Mouse (Mus musculus) hindbrain, embryonic 15.5 days (tissue): Measurements from ENCODE around the gene Pou6f2. TPM values are rescaled to one million over a fixed set of nuclear protein-coding genes. Genes with fewer than 3 reads are reported as not detected.

Experiments used
- ATAC-seq: fragments of 200-750 bp; cut with Nextera tagmentation; 2 replicates; pipeline ENCODE4 v1.8.0; 2017; ENCODE audit warnings: low read depth, moderate number of reproducible peaks, moderate TSS enrichment; ENCODE audit not compliant: low FRiP score
- H3K27ac ChIP-seq: fragments of 300-500 bp; sonication (generic); replicated peaks from 2 replicates; pipeline ENCODE4 v1.5.1; 2015; ENCODE audit warnings: mild to moderate bottlenecking, inconsistent platforms
- H3K27me3 ChIP-seq: fragments of 300-500 bp; sonication (generic); 2 replicates; pipeline ENCODE4 v1.6.1; 2015; ENCODE audit warnings: control low read depth, inconsistent platforms
- H3K36me3 ChIP-seq: fragments of 300-500 bp; sonication (generic); 2 replicates; pipeline ENCODE4 v1.6.1; 2015; ENCODE audit warnings: control low read depth, inconsistent platforms
- H3K4me1 ChIP-seq: fragments of 300-500 bp; sonication (generic); replicated peaks from 2 replicates; pipeline ENCODE4 v1.6.1; 2015; ENCODE audit warnings: control low read depth, inconsistent platforms
- H3K4me2 ChIP-seq: fragments of 300-500 bp; sonication (generic); 2 replicates; pipeline ENCODE4 v1.6.1; 2015; ENCODE audit warnings: moderate library complexity, mild to moderate bottlenecking, inconsistent platforms
- H3K4me3 ChIP-seq: fragments of 300-500 bp; sonication (generic); 2 replicates; pipeline ENCODE4 v1.5.1; 2015; ENCODE audit warnings: mild to moderate bottlenecking, inconsistent platforms
- H3K9ac ChIP-seq: fragments of 300-500 bp; sonication (generic); 2 replicates; pipeline ENCODE4 v1.6.1; 2015; ENCODE audit warnings: inconsistent platforms
- H3K9me3 ChIP-seq: fragments of 300-500 bp; sonication (generic); 2 replicates; pipeline ENCODE4 v1.6.1; 2016; ENCODE audit warnings: control low read depth, inconsistent platforms
- WGBS: fragments of 180-500 bp; shearing (Covaris S2); methylation state at CpG from one replicate; pipeline ENCODE4 v1.1.7; 2015; 5-methylcytosine and 5-hydroxymethylcytosine counted together
- polyA plus RNA-seq: library from polyadenylated mRNA; unstranded; fragments of >200 nt; fragmentation: Nextera tagmentation; extraction: Ambion mirVana; gene quantifications from 2 replicates; pipeline ENCODE4 v1.2.1, GENCODE M21; 2015

Pou6f2 gene
- polyA plus RNA-seq, 1 experiment from 2014 or later, result 14.0 TPM

DNA sequence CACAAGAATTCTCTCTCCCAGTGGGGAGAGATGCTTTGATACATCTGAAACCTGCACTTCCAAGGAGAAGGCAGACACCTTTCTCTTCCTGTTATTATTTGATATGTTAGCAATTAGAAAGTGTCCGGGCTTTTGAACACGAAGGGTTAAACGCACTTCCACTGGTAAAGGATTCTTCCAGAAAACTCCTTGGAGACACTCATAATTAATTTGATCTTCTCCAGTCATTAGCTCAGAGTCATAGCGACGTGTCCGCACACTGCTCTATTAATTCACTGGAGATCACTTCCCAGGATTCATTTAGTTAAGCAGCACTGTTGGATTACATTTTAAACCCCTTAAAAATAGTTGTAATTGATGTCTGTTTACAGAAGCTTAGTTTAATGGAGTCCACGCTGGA, 88.5 kb downstream of the Pou6f2 start:
- Histone ChIP-seq H3K4me3 (no peak overlapping the region), H3K27me3 (no peaks in the 10 kb centered on the region), H3K27ac (no peak overlapping the region), H3K36me3 (no peaks in the 10 kb centered on the region), H3K4me1 (peaks cover 10% of the 10 kb centered on the region), H3K9ac (no peak overlapping the region), H3K9me3 (no peaks in the 10 kb centered on the region), H3K4me2 (peak overlapping the region; percentile 13; the same call in 1 of the 2 replicates)
- peak; percentile 57; the same call in 1 of the 2 replicates for ATAC-seq
- 35% methylated on average over 7 of the region's 7 CpGs for WGBS

DNA sequence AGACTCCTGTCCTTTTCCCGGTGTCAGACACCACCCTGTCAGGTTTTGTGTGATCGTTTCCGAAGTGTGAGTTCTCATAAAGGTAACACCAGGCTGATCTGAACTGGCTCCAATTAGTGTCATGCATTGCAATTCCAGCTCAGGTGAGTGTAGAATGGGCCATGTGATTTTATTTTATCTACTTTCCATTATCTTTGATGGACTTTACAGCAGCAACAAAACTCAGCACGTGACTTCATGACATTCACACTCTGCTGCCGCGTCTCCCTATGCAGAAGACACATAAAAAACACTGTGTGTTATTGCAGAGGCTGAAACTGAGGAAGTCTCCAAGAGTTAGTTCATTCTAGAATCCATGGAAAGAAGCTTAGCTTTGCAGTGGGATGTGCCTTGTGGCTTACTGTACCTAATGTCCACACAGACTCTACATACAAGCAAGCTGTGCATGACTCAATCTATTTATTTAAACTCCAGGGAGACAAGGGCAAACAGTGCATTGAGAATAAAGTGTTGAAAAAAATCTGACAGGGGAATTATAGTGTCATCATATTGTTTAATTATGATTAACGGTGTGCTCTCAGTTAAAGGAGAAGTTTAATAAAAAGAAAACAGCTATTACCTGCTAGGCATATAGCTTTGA, 90.9 kb downstream of the Pou6f2 start:
- ATAC-seq, result no peak
- 73% methylated on average over 7 of the region's 7 CpGs for WGBS
- H3K4me3 ChIP-seq, result no peak overlapping the region
- no peak overlapping the region for H3K9ac ChIP-seq
- no peak overlapping the region for H3K27ac ChIP-seq
- peaks cover 10% of the 10 kb centered on the region for H3K4me1 ChIP-seq
- no peaks in the 10 kb centered on the region for H3K27me3 ChIP-seq
- H3K4me2 ChIP-seq, result no peak overlapping the region
- H3K36me3 ChIP-seq, result no peaks in the 10 kb centered on the region
- no peaks in the 10 kb centered on the region for H3K9me3 ChIP-seq

DNA sequence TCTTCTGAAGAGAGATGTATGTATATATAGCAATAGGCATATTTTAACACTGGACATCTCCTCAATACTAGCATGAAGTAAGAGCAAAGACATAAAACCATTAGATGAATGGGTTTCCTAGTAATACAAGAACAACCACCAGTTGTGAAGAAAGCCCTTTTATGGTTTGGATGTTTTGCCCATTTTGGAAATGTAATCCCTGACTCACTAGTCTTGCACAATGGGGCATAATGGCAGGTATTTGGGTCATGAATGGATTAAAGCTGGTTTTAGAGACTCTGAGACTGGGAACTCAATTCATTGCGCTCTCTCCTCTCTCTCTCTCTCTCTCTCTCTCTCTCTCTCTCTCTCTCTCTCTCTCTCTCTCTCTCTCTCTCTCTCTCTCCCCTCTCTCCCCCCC, 97.5 kb downstream of the Pou6f2 start:
- WGBS, result 82% methylated on average over 1 of the region's 1 CpGs
- ATAC-seq, result no peak

DNA sequence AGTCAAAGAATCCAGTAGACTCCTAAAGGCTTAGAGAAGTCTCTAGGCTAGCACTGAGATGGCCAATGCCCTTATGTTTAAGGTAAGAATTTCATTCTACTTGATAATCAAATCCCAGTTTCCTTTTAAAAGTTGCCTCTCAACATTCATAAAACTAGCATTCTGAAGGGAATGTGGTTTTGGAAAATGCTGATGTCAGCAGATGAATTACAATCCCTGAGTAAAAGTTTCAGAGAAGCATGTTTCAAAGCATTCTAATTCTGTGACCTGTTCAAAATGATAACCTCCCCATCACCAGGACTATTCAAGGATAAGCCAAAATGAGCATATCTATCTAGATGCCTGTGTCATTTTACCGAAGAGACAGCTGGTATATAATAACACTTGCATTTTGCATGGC, 104.0 kb downstream of the Pou6f2 start:
- H3K9ac ChIP-seq, result no peak overlapping the region
- no peak overlapping the region for H3K27ac ChIP-seq
- no peak overlapping the region for H3K4me3 ChIP-seq
- no peaks in the 10 kb centered on the region for H3K4me1 ChIP-seq
- H3K9me3 ChIP-seq, result no peaks in the 10 kb centered on the region
- ATAC-seq, result no peak
- no peaks in the 10 kb centered on the region for H3K27me3 ChIP-seq
- WGBS, result 90% methylated on average over 1 of the region's 1 CpGs
- no peaks in the 10 kb centered on the region for H3K36me3 ChIP-seq
- H3K4me2 ChIP-seq, result no peak overlapping the region

More for the DNA sequence above, 97.5 kb downstream of the Pou6f2 start:
- H3K9me3 ChIP-seq, result no peaks in the 10 kb centered on the region
- no peak overlapping the region for H3K27ac ChIP-seq
- no peak overlapping the region for H3K4me3 ChIP-seq
- H3K4me1 ChIP-seq, result no peaks in the 10 kb centered on the region
- no peaks in the 10 kb centered on the region for H3K27me3 ChIP-seq
- no peak overlapping the region for H3K4me2 ChIP-seq
- no peaks in the 10 kb centered on the region for H3K36me3 ChIP-seq
- no peak overlapping the region for H3K9ac ChIP-seq

DNA sequence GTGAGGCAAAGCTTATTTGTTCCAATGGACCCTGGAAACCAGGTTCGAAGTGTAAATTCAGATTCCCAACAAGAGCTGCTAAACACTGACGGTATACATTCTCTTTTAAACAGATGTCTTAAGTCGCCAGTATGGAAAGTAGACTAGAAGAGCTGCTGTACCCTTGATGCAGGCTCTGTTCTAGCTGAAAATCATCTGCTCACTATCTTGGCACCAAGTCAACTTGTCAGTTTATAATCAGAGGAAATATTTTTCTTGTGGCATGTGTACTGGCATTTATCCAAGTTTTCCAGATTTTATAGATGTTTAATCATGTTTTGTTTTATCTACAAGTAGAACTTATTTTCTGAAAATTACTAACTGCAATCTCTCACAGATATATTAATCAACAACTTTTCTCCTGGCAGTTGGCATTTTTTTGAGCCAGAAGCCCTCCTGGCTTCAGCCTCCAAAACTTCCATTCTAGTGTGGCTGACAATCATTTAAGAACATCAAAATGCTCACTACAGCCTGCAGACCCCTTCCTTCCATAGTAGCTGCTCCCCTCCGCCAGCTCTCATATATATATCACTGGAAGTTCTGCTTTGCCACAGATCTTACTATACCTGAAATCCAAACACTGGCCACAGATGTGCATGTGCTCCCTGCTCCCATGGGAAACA, 107.1 kb downstream of the Pou6f2 start:
- ATAC-seq, result no peak
- 78% methylated on average over 4 of the region's 4 CpGs for WGBS

DNA sequence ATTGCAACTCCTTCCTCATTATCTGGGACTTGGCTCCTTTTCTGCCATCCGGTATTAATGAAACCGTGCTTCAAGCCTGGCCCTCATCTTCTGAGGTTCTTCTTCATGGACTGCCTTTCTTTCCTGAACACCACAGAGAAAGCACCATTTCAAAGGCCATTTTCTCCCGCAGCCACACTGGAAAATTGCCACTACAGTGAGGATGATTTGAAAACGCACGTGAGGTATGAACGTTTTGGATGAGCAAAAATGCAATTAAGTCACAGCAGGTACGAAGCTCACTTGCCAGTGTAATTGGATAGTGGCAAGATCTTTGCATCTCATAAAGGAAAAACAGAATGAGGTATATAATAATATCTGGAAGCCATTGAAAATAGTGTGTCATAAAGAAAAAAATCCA, 110.0 kb downstream of the Pou6f2 start:
- Histone ChIP-seq H3K9me3 (no peaks in the 10 kb centered on the region), H3K27ac (peak overlapping the region; percentile 30; the same call in 1 of the 2 replicates), H3K36me3 (no peaks in the 10 kb centered on the region), H3K27me3 (no peaks in the 10 kb centered on the region), H3K4me2 (no peak overlapping the region), H3K4me3 (no peak overlapping the region), H3K4me1 (0 out of 2 replicates have a peak, but pooled peaks cover 3% of the 10 kb centered on the region), H3K9ac (no peak overlapping the region)
- WGBS, result 46% methylated on average over 7 of the region's 7 CpGs
- no peak for ATAC-seq

More for the DNA sequence above, 107.1 kb downstream of the Pou6f2 start:
- Histone ChIP-seq H3K4me2 (no peak overlapping the region), H3K9me3 (no peaks in the 10 kb centered on the region), H3K4me1 (0 out of 2 replicates have a peak, but pooled peaks cover 3% of the 10 kb centered on the region), H3K27ac (no peak overlapping the region), H3K27me3 (no peaks in the 10 kb centered on the region), H3K4me3 (no peak overlapping the region), H3K36me3 (no peaks in the 10 kb centered on the region), H3K9ac (no peak overlapping the region)

DNA sequence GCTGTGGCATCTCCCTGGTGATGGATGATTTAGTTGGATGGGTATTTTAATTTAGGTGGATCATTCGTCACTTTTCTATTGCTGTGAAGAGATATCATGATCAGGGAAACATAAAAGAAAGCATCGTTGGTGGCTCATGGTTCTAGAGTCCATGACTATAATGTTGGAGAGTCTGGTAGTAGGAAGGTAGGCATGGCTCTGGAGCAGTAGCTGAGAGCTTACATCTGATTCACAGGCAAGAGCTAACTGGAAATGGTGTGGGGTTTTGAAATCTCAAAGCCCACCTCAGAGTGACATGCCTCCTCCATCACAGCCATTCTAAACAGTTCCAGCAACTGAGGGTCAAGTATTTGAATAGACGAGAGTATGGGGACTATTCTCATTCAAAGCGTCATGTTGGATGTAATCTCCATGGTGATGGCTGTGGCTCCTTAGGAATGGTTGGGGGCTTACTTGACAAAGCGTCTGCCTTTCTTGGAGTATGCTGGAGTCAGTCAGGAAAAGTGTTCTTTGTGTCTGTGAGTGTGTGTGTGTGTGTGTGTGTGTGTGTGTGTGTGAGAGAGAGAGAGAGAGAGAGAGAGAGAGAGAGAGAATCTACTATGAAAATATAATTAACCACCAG, 115.0 kb downstream of the Pou6f2 start:
- no peaks in the 10 kb centered on the region for H3K9me3 ChIP-seq
- H3K4me3 ChIP-seq, result no peak overlapping the region
- no peaks in the 10 kb centered on the region for H3K27me3 ChIP-seq
- no peak overlapping the region for H3K9ac ChIP-seq
- 23% methylated on average over 5 of the region's 5 CpGs for WGBS
- H3K36me3 ChIP-seq, result no peaks in the 10 kb centered on the region
- peaks cover 15% of the 10 kb centered on the region for H3K4me1 ChIP-seq
- H3K4me2 ChIP-seq, result no peak overlapping the region
- H3K27ac ChIP-seq, result no peak overlapping the region
- peak; percentile 73 for ATAC-seq

GRCm38 (mm10) chr13:18281084-18281483, 116.4 kb downstream of the Pou6f2 start:
- Histone ChIP-seq H3K4me2 (no peak overlapping the region), H3K9me3 (no peaks in the 10 kb centered on the region), H3K4me3 (no peak overlapping the region), H3K9ac (no peak overlapping the region), H3K27me3 (no peaks in the 10 kb centered on the region), H3K4me1 (peaks cover 13% of the 10 kb centered on the region), H3K27ac (peak overlapping the region; percentile 63), H3K36me3 (no peaks in the 10 kb centered on the region)
- WGBS, result 8% methylated on average over 3 of the region's 3 CpGs
- ATAC-seq, result peak; percentile 92

DNA sequence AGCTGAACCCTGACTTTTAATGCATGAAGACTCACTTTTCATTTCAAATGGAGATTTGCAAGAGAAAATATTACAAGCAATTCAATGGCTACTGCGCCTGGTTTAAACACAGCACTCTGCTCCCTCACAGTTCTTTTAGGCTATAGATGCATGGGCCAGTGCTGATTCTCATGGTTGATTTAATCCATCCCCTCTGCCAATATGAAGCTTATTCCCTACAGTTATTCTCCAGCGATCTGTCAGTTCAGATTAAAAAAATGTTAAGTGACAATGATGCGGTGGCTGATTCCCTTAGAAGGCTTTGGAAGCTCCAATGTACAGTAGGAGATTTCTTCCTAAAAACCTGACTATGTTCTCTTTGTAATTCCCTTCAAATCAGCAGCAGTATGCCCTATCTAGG, 144.4 kb downstream of the Pou6f2 start:
- 84% methylated on average over 3 of the region's 3 CpGs for WGBS

DNA sequence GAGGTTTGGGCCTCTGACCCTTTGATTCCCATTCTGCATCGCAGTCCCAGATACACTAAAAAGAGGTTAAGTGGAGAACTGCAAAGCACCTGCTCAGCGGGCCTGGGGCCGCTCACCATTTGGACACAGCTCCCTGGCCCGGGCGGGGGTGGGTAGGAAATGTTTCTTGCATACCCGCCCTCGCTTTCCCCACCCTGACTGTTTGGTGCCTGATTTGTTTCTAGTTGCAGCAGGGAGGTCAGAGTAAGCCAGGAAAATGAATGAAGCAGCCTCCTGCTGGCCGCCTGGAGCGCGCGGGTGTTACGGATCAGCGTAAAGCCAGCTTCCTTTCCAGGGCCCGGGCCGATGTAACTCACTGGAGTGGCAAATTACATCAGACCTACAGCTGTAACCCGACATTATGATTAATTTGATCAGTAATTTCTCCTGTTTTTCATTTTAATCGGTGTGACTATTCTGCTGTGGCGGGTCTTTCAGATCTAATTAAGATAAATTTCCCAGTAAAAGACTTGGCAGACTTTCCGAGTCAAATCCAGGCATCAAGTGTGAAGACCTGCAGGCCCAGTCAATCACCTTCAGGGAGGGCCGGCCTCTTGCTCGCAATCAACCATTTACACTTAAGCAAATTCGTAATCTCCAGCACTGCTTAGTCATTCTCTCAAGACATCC, 178.8 kb downstream of the Pou6f2 start:
- peak; percentile 93 for ATAC-seq
- H3K9ac ChIP-seq, result peak overlapping the region; percentile 18
- H3K4me2 ChIP-seq, result peak overlapping the region; percentile 47
- H3K27ac ChIP-seq, result 0 out of 2 replicates have a peak overlapping the region, but pooled peaks have one; percentile 39
- H3K4me3 ChIP-seq, result peak overlapping the region; percentile 16
- peaks cover 11% of the 10 kb centered on the region for H3K4me1 ChIP-seq
- 5% methylated on average over 22 of the region's 22 CpGs for WGBS
- no peaks in the 10 kb centered on the region for H3K36me3 ChIP-seq
- no peaks in the 10 kb centered on the region for H3K9me3 ChIP-seq
- H3K27me3 ChIP-seq, result 0 out of 2 replicates have a peak, but pooled peaks cover 4% of the 10 kb centered on the region

More for the DNA sequence above, 144.4 kb downstream of the Pou6f2 start:
- Histone ChIP-seq H3K9me3 (no peaks in the 10 kb centered on the region), H3K27ac (no peak overlapping the region), H3K9ac (no peak overlapping the region), H3K4me2 (no peak overlapping the region), H3K4me3 (no peak overlapping the region), H3K4me1 (no peaks in the 10 kb centered on the region), H3K27me3 (no peaks in the 10 kb centered on the region), H3K36me3 (no peaks in the 10 kb centered on the region)
- ATAC-seq, result no peak

- no peaks in the 10 kb centered on the region for H3K9me3 ChIP-seq
- H3K27ac ChIP-seq, result no peak overlapping the region
- no peak for ATAC-seq
- H3K4me3 ChIP-seq, result no peak overlapping the region
- no peaks in the 10 kb centered on the region for H3K36me3 ChIP-seq
- no peaks in the 10 kb centered on the region for H3K4me1 ChIP-seq
- H3K27me3 ChIP-seq, result no peaks in the 10 kb centered on the region
- 97% methylated on average over 14 of the region's 14 CpGs for whole genome bisulfite sequencing
- H3K9ac ChIP-seq, result no peak overlapping the region
- no peak overlapping the region for H3K4me2 ChIP-seq
These were observed 186.2 kb downstream of the Pou6f2 start for GRCm38 (mm10) chr13:18211242-18211641.
